Mouse (Mus musculus) hindbrain, embryonic 14.5 days (tissue): ENCODE results near the gene Olfr802. TPM values are rescaled to one million over a fixed set of nuclear protein-coding genes. Genes with fewer than 3 reads are reported as not detected.

Source experiments
- ATAC-seq: fragments of 200-750 bp; cut with Nextera tagmentation; 2 replicates; pipeline ENCODE4 v1.8.0; 2017; ENCODE audit warnings: moderate number of reproducible peaks, mild to moderate bottlenecking, moderate TSS enrichment, moderate library complexity; ENCODE audit not compliant: low FRiP score
- DNase-seq: peaks from one replicate; pipeline ENCODE4 v3.0.0-alpha.2; 2015; ENCODE audit warnings: low spot score
- H3K27ac ChIP-seq: fragments of 300-500 bp; sonication (generic); 2 replicates; pipeline ENCODE4 v1.5.1; 2014; ENCODE audit warnings: mild to moderate bottlenecking, moderate library complexity
- H3K27me3 ChIP-seq: fragments of 300-500 bp; sonication (generic); 2 replicates; pipeline ENCODE4 v1.6.1; 2014; ENCODE audit warnings: mild to moderate bottlenecking, low read length, mixed read lengths; ENCODE audit not compliant: control insufficient read depth, insufficient read depth
- H3K36me3 ChIP-seq: fragments of 300-500 bp; sonication (generic); replicated peaks from 2 replicates; pipeline ENCODE4 v1.6.1; 2014; ENCODE audit not compliant: control insufficient read depth, insufficient read depth
- H3K4me1 ChIP-seq: fragments of 300-500 bp; sonication (generic); replicated peaks from 2 replicates; pipeline ENCODE4 v1.6.1; 2014; ENCODE audit warnings: antibody characterized with exemption, low read length, mixed read lengths; ENCODE audit not compliant: control insufficient read depth, insufficient read depth
- H3K4me2 ChIP-seq: fragments of 300-500 bp; sonication (generic); replicated peaks from 2 replicates; pipeline ENCODE4 v1.6.1; 2014; ENCODE audit warnings: mild to moderate bottlenecking, moderate library complexity
- H3K4me3 ChIP-seq: fragments of 300-500 bp; sonication (generic); replicated peaks from 2 replicates; pipeline ENCODE4 v1.5.1; 2014; ENCODE audit warnings: mild to moderate bottlenecking, low read length
- H3K9ac ChIP-seq: fragments of 300-500 bp; sonication (generic); 2 replicates; pipeline ENCODE4 v1.6.1; 2014
- H3K9me3 ChIP-seq: fragments of 300-500 bp; sonication (generic); 2 replicates; pipeline ENCODE4 v1.6.1; 2016; ENCODE audit warnings: low read length; ENCODE audit not compliant: control insufficient read depth
- WGBS: fragments of 180-500 bp; shearing (Covaris S2); extraction: QIAGEN DNeasy Blood & Tissue Kit; methylation state at CpG from one replicate; pipeline ENCODE4 v1.1.7; 2014; 5-methylcytosine and 5-hydroxymethylcytosine counted together
- polyA plus RNA-seq: library from polyadenylated mRNA; unstranded; fragments of >200 nt; fragmentation: Nextera tagmentation; extraction: Ambion mirVana; gene quantifications from 2 replicates; pipeline ENCODE4 v1.2.1, GENCODE M21; 2014

Gene Olfr802
- polyA plus RNA-seq, result 0.05 TPM in 1 of 2 replicates, not detected in the other

GRCm38 (mm10) chr10:129688069-129688468, at the start of gene Olfr802:
Gene Olfr802, minus strand, starts transcription at chr10:129688169.
- H3K4me2 ChIP-seq, result no peak within 1 kb of the TSS
- H3K36me3 ChIP-seq, result no peaks in the 10 kb centered on the region
- no peaks in the 10 kb centered on the region for H3K27me3 ChIP-seq
- H3K4me1 ChIP-seq, result no peaks in the 10 kb centered on the region
- WGBS, result 73% methylated on average over 1 of the region's 1 CpGs
- DNase-seq (no peak), ATAC-seq (no peak)
- no peak within 1 kb of the TSS for H3K9ac ChIP-seq
- H3K4me3 ChIP-seq, result no peak within 1 kb of the TSS
- H3K9me3 ChIP-seq, result no peaks in the 10 kb centered on the region
- H3K27ac ChIP-seq, result no peak within 1 kb of the TSS

- WGBS, result 94% methylated on average over 2 of the region's 2 CpGs
- ATAC-seq, result no peak
- Histone ChIP-seq H3K27ac (no peak within 1 kb of the TSS), H3K9ac (no peak within 1 kb of the TSS), H3K9me3 (no peaks in the 10 kb centered on the region), H3K4me3 (no peak within 1 kb of the TSS), H3K4me1 (no peaks in the 10 kb centered on the region), H3K36me3 (no peaks in the 10 kb centered on the region), H3K27me3 (no peaks in the 10 kb centered on the region), H3K4me2 (no peak within 1 kb of the TSS)
- no peak for DNase-seq
Measured at GRCm38 (mm10) chr10:129729275-129729674, 41.3 kb upstream of the Olfr802 start, which contains the start of gene Olfr805. Gene Olfr805, minus strand, starts transcription at chr10:129729375.

- Histone ChIP-seq H3K9me3 (no peaks in the 10 kb centered on the region), H3K27me3 (no peaks in the 10 kb centered on the region), H3K36me3 (no peaks in the 10 kb centered on the region), H3K27ac (no peak within 1 kb of the TSS), H3K4me2 (no peak within 1 kb of the TSS), H3K4me1 (no peaks in the 10 kb centered on the region), H3K4me3 (no peak within 1 kb of the TSS), H3K9ac (no peak within 1 kb of the TSS)
- ATAC-seq (no peak), DNase-seq (no peak)
Measured at GRCm38 (mm10) chr10:129702910-129703309, 14.9 kb upstream of the Olfr802 start, which contains the start of gene Olfr804. Gene Olfr804, plus strand, starts transcription at chr10:129703210.

- H3K9ac ChIP-seq, result no peak within 1 kb of the TSS
- WGBS, result 81% methylated on average over 2 of the region's 2 CpGs
Measured at GRCm38 (mm10) chr10:129694186-129694585, 6.2 kb upstream of the Olfr802 start, which contains the start of gene Olfr803. Gene Olfr803, minus strand, starts transcription at chr10:129694286.

GRCm38 (mm10) chr10:129673765-129674164, 14.2 kb downstream of the Olfr802 start, which contains the start of gene Olfr801:
Gene Olfr801, minus strand, starts transcription at chr10:129673865.
- no peaks in the 10 kb centered on the region for H3K36me3 ChIP-seq
- H3K27me3 ChIP-seq, result no peaks in the 10 kb centered on the region
- H3K9me3 ChIP-seq, result no peaks in the 10 kb centered on the region
- no peaks in the 10 kb centered on the region for H3K4me1 ChIP-seq
- H3K4me3 ChIP-seq, result no peak within 1 kb of the TSS
- no peak within 1 kb of the TSS for H3K27ac ChIP-seq
- no peak for ATAC-seq
- 79% methylated on average over 1 of the region's 1 CpGs for WGBS
- DNase-seq, result no peak
- H3K9ac ChIP-seq, result no peak within 1 kb of the TSS
- H3K4me2 ChIP-seq, result no peak within 1 kb of the TSS

More at GRCm38 (mm10) chr10:129694186-129694585, 6.2 kb upstream of the Olfr802 start, which contains the start of gene Olfr803:
- DNase-seq (no peak), ATAC-seq (no peak)
- H3K4me3 ChIP-seq, result no peak within 1 kb of the TSS
- H3K4me2 ChIP-seq, result no peak within 1 kb of the TSS
- no peaks in the 10 kb centered on the region for H3K4me1 ChIP-seq
- H3K27ac ChIP-seq, result no peak within 1 kb of the TSS
- no peaks in the 10 kb centered on the region for H3K36me3 ChIP-seq
- no peaks in the 10 kb centered on the region for H3K9me3 ChIP-seq
- no peaks in the 10 kb centered on the region for H3K27me3 ChIP-seq

GRCm38 (mm10) chr10:129657394-129657793, 30.6 kb downstream of the Olfr802 start, which contains the start of gene Olfr800:
Gene Olfr800, plus strand, starts transcription at chr10:129657694.
- H3K4me1 ChIP-seq, result no peaks in the 10 kb centered on the region
- H3K36me3 ChIP-seq, result no peaks in the 10 kb centered on the region
- no peak for ATAC-seq
- H3K9ac ChIP-seq, result no peak within 1 kb of the TSS
- H3K27me3 ChIP-seq, result no peaks in the 10 kb centered on the region
- no peak within 1 kb of the TSS for H3K4me3 ChIP-seq
- no peak for DNase-seq
- H3K27ac ChIP-seq, result no peak within 1 kb of the TSS
- H3K4me2 ChIP-seq, result no peak within 1 kb of the TSS
- H3K9me3 ChIP-seq, result no peaks in the 10 kb centered on the region

GRCm38 (mm10) chr10:129651763-129652162, 36.2 kb downstream of the Olfr802 start:
- Histone ChIP-seq H3K4me2 (no peak overlapping the region), H3K9ac (no peak overlapping the region), H3K27ac (no peak overlapping the region), H3K27me3 (no peaks in the 10 kb centered on the region), H3K4me3 (no peak overlapping the region), H3K4me1 (no peaks in the 10 kb centered on the region), H3K36me3 (no peaks in the 10 kb centered on the region), H3K9me3 (no peaks in the 10 kb centered on the region)
- ATAC-seq (no peak), DNase-seq (no peak)
- WGBS, result 95% methylated on average over 1 of the region's 1 CpGs

GRCm38 (mm10) chr10:129637184-129637583, 50.8 kb downstream of the Olfr802 start, which contains the start of gene Olfr799:
Gene Olfr799, plus strand, starts transcription at chr10:129637484.
- Histone ChIP-seq H3K4me3 (no peak within 1 kb of the TSS), H3K27ac (no peak within 1 kb of the TSS), H3K36me3 (no peaks in the 10 kb centered on the region), H3K9me3 (peaks cover 10% of the 10 kb centered on the region; the same call in 1 of the 2 replicates), H3K4me1 (no peaks in the 10 kb centered on the region), H3K9ac (no peak within 1 kb of the TSS), H3K4me2 (no peak within 1 kb of the TSS), H3K27me3 (no peaks in the 10 kb centered on the region)
- DNase-seq (no peak), ATAC-seq (no peak)
- 45% methylated on average over 1 of the region's 1 CpGs for WGBS

- Histone ChIP-seq H3K4me1 (no peaks in the 10 kb centered on the region), H3K27me3 (no peaks in the 10 kb centered on the region), H3K9me3 (peaks cover 2% of the 10 kb centered on the region; the same call in 1 of the 2 replicates), H3K36me3 (no peaks in the 10 kb centered on the region), H3K27ac (no peak within 1 kb of the TSS), H3K4me3 (no peak within 1 kb of the TSS), H3K9ac (no peak within 1 kb of the TSS), H3K4me2 (no peak within 1 kb of the TSS)
- 88% methylated on average over 1 of the region's 1 CpGs for WGBS
- ATAC-seq (no peak), DNase-seq (no peak)
Measured at GRCm38 (mm10) chr10:129627834-129628233, 60.1 kb downstream of the Olfr802 start, which contains the start of gene Olfr798. Gene Olfr798, minus strand, starts transcription at chr10:129627934.
